Mouse (Mus musculus) liver, adult 2 months (tissue): ENCODE results near the gene 4930404N11Rik.

Experiments used
- CTCF ChIP-seq: fragments of 200-500 bp; IDR thresholded peaks from 2 replicates; pipeline ENCODE4 v1.5.1; 2011; ENCODE audit warnings: low read depth, low read length, control low read depth
- POLR2A ChIP-seq: fragments of 200-500 bp; IDR thresholded peaks from 2 replicates; pipeline ENCODE4 v1.6.1; 2011; ENCODE audit warnings: low read length, control low read depth; ENCODE audit not compliant: insufficient read depth; ENCODE audit errors: extremely low read depth

DNA sequence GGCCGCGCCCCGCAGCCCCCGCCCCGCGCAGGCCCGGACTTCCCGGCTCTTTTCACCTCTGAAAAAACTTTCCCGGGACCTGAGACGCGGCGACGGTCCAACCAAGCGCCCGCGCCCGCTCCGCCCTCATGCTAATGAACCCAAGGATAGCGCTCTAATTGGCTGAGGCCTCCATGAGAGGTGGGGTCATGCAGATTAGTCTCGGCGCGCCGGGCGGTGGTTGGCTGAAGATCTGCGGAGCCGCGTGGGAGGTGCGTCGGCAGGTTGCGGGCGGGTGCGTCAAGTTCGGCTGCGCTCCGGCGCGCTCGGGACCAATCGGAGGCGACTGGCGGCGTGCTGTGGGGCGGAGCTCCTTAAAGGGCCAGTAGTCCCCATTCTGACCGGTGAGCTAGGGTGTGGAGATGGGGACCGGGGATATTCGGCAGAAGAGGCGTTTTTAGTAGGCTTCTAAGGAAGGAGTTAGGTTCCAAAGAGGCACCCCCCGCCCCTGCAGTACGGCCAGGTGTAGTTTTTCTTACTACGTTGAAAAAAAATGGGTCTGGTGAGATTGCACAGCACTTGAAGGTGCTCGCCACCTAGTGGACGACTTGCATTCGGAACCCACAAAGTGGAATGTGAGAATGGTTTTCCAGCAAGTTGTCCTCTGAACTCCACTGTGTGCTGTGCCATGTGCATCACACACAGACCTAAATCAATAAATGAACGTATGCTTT lies 15.1 kb downstream of the 4930404N11Rik start, which contains the start of gene Hmg20b:
- TF ChIP-seq CTCF (peak; percentile 76; the same call in 1 of the 2 replicates), POLR2A (no peak)
